ENCODE assay signal across 22 mouse cellular contexts in the genomic region with DNA sequence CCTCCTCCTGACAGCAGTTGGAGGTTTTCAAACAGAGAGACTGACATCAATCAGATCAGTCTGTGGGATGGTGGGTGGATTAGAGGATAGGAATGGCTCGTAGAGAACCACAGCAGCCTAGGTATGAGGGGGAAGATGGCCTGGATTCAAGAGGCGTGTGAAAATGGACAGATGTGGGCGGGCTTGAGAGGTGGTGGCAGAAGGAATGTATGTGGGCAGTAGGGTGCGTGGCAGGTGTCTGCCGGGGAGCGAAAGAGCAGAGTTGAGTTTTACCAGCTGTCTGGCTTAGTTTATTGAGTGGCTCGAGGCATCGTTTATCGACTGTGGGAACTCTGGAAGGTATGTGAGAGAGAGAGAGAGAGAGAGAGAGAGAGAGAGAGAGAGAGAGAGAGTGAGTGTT. TPM values are rescaled to one million over a fixed set of nuclear protein-coding genes. Genes with fewer than 3 reads are reported as not detected.
A peak's percentile ranks its signal among the peaks of the same experiment; 100 is the strongest.
DNase-seq lines count a peak whose midpoint lies in the region; ATAC-seq lines count a peak whose summit lies in the region.
"Had no signal": no experiment of that assay in that cellular context is flagged by ENCODE, and none has a peak within 500 bp of the region (broad histone marks: within the 10 kb centered on the region; RNA-seq: fewer than 3 reads in every experiment).

No protein-coding gene starts in this region.

- H3K9ac ChIP-seq in heart, embryonic 12.5 days = no peak overlapping the region
- H3K9ac ChIP-seq in kidney, embryonic 16.5 days (replicated peaks; ENCODE audit: low read length) = no peak overlapping the region
- H3K9ac ChIP-seq in intestine, embryonic 16.5 days (ENCODE audit: low read depth, low read length) = no peak overlapping the region
- H3K9ac ChIP-seq: forebrain, embryonic 13.5 days; heart, embryonic 15.5 days; hindbrain, embryonic 12.5 days; hindbrain, embryonic 15.5 days had no signal

- no peak overlapping the region for H3K4me3 ChIP-seq in heart, embryonic 12.5 days
- no peak overlapping the region for H3K4me3 ChIP-seq in kidney, embryonic 16.5 days (ENCODE audit: low read length)
- H3K4me3 ChIP-seq in intestine, embryonic 16.5 days (ENCODE audit: low read length) = no peak overlapping the region
- H3K4me3 ChIP-seq: forebrain, embryonic 10.5 days; forebrain, embryonic 13.5 days; heart, embryonic 15.5 days; hindbrain, embryonic 12.5 days; hindbrain, embryonic 15.5 days had no signal

- H3K27ac ChIP-seq in heart, embryonic 12.5 days (ENCODE audit: poor library complexity, severe bottlenecking) = no peak overlapping the region
- H3K27ac ChIP-seq in kidney, embryonic 16.5 days (ENCODE audit: low read length) = no peak overlapping the region
- no peak overlapping the region for H3K27ac ChIP-seq in intestine, embryonic 16.5 days (ENCODE audit: low read length)
- H3K27ac ChIP-seq: forebrain, embryonic 10.5 days; forebrain, embryonic 13.5 days; heart, embryonic 15.5 days; hindbrain, embryonic 12.5 days; hindbrain, embryonic 15.5 days had no signal

- H3K27me3 ChIP-seq in heart, embryonic 12.5 days (replicated peaks) = no peaks in the 10 kb centered on the region
- no peaks in the 10 kb centered on the region for H3K27me3 ChIP-seq in kidney, embryonic 16.5 days (ENCODE audit: insufficient read depth, low read length)
- no peaks in the 10 kb centered on the region for H3K27me3 ChIP-seq in intestine, embryonic 16.5 days (replicated peaks; ENCODE audit: control insufficient read depth, insufficient read depth, low read length)
- H3K27me3 ChIP-seq: forebrain, embryonic 13.5 days; heart, embryonic 15.5 days; hindbrain, embryonic 12.5 days; hindbrain, embryonic 15.5 days had no signal

- ATAC-seq in heart, embryonic 12.5 days (ENCODE audit: insufficient number of reproducible peaks, low FRiP score) = peak; percentile 48; the same call in 1 of the 2 replicates
- 0 out of 2 replicates have a peak, but pooled peaks have one; percentile 54 for ATAC-seq in kidney, embryonic 16.5 days (ENCODE audit: low FRiP score, low TSS enrichment)
- peak; percentile 33; the same call in 1 of the 2 replicates for ATAC-seq in intestine, embryonic 16.5 days
- ATAC-seq: activated CD4-positive, CD25-positive, alpha-beta regulatory T cell, adult 4 months; forebrain, embryonic 13.5 days; forebrain, embryonic 16.5 days had no signal

- H3K9me3 ChIP-seq in heart, embryonic 12.5 days (replicated peaks) = peaks cover 3% of the 10 kb centered on the region; the same call in 1 of the 2 replicates
- H3K9me3 ChIP-seq in kidney, embryonic 16.5 days (ENCODE audit: low read length) = 0 out of 2 replicates have a peak, but pooled peaks cover 2% of the 10 kb centered on the region
- no peaks in the 10 kb centered on the region for H3K9me3 ChIP-seq in intestine, embryonic 16.5 days (ENCODE audit: control insufficient read depth, low read length)
- H3K9me3 ChIP-seq: forebrain, embryonic 10.5 days; forebrain, embryonic 13.5 days; heart, embryonic 15.5 days; hindbrain, embryonic 12.5 days; hindbrain, embryonic 15.5 days had no signal

- 64% methylated on average over 9 of the region's 9 CpGs for WGBS in heart, embryonic 12.5 days
- 54% methylated on average over 9 of the region's 9 CpGs for WGBS in kidney, embryonic 16.5 days
- 63% methylated on average over 9 of the region's 9 CpGs for WGBS in intestine, embryonic 16.5 days

- no peak overlapping the region for H3K4me2 ChIP-seq in heart, embryonic 12.5 days
- no peak overlapping the region for H3K4me2 ChIP-seq in kidney, embryonic 16.5 days (replicated peaks; ENCODE audit: low read depth, low read length)
- no peak overlapping the region for H3K4me2 ChIP-seq in intestine, embryonic 16.5 days (ENCODE audit: low read depth, low read length)
- H3K4me2 ChIP-seq: forebrain, embryonic 13.5 days; heart, embryonic 11.5 days; heart, embryonic 15.5 days; hindbrain, embryonic 12.5 days; hindbrain, embryonic 15.5 days had no signal

- H3K36me3 ChIP-seq in heart, embryonic 12.5 days = peaks cover 38% of the 10 kb centered on the region
- H3K36me3 ChIP-seq in kidney, embryonic 16.5 days (ENCODE audit: insufficient read depth, low read length) = peaks cover 35% of the 10 kb centered on the region
- H3K36me3 ChIP-seq in intestine, embryonic 16.5 days (ENCODE audit: control insufficient read depth, insufficient read depth, low read length) = 0 out of 2 replicates have a peak, but pooled peaks cover 3% of the 10 kb centered on the region
- H3K36me3 ChIP-seq: hindbrain, embryonic 15.5 days had no signal

- H3K4me1 ChIP-seq in heart, embryonic 12.5 days (replicated peaks) = no peaks in the 10 kb centered on the region; the same call in 1 of the 2 replicates
- H3K4me1 ChIP-seq in kidney, embryonic 16.5 days (ENCODE audit: insufficient read depth, low read length) = no peaks in the 10 kb centered on the region
- H3K4me1 ChIP-seq in intestine, embryonic 16.5 days (ENCODE audit: control insufficient read depth, insufficient read depth, low read length) = no peaks in the 10 kb centered on the region; the same call in 1 of the 2 replicates
- H3K4me1 ChIP-seq: forebrain, embryonic 10.5 days; forebrain, embryonic 13.5 days; heart, embryonic 15.5 days; hindbrain, embryonic 12.5 days; hindbrain, embryonic 15.5 days had no signal

- DNase-seq in heart, postnatal 36 days = no peak
- no peak for DNase-seq in kidney, postnatal 14 days
- DNase-seq in urinary bladder, postnatal 25 days (ENCODE audit: low spot score) = no peak
- DNase-seq: adrenal gland, adult 8-10 months; adrenal gland, postnatal 36 days; cerebellum, adult 18-20 months; cerebellum, adult 9-10 months; cerebellum, postnatal 14 days; gastrocnemius, postnatal 10 days; gastrocnemius, postnatal 36 days; heart, postnatal 14 days had no signal

- intact Hi-C loops in heart, postnatal 36 days (cut with DNase I) = no loop called here

RNA-seq across cellular contexts. Expression of gene Ttc23, which starts 33.9 kb away (rescaled TPM):
- polyA plus RNA-seq in heart, embryonic 12.5 days (2016; fragmentation: Nextera tagmentation; extraction: Ambion mirVana) = 19.2 and 20.6 TPM in 2 replicates
- 10 to 100 TPM; 17.8 to 19.3 TPM for total RNA-seq in heart, postnatal 36 days (2021)
- polyA plus RNA-seq in kidney, embryonic 16.5 days (2015; fragmentation: Nextera tagmentation; extraction: Ambion mirVana) = 30.4 and 32.6 TPM in 2 replicates
- 17.1 and 18.2 TPM in 2 replicates for polyA plus RNA-seq in intestine, embryonic 16.5 days (2015; fragmentation: Nextera tagmentation; extraction: Ambion mirVana)

RNA-seq across cellular contexts. Expression of gene Lrrc28, which starts 36.0 kb away (rescaled TPM):
- polyA plus RNA-seq in heart, embryonic 12.5 days (2016; fragmentation: Nextera tagmentation; extraction: Ambion mirVana) = 10.3 and 14.9 TPM in 2 replicates
- total RNA-seq in heart, postnatal 36 days (2021) = 10 to 100 TPM; 16.8 to 17.3 TPM
- polyA plus RNA-seq in kidney, embryonic 16.5 days (2015; fragmentation: Nextera tagmentation; extraction: Ambion mirVana) = 14.4 and 15.1 TPM in 2 replicates
- 10.7 and 11.4 TPM in 2 replicates for polyA plus RNA-seq in intestine, embryonic 16.5 days (2015; fragmentation: Nextera tagmentation; extraction: Ambion mirVana)
